Mouse (Mus musculus): ENCODE measurements around the gene Rpl22l1.
"Not testable (repeated sequence)": the region's sequence is repeated elsewhere in the genome, so short reads cannot be mapped to it uniquely, and the experiment has no call there.

Gene Rpl22l1

DNA sequence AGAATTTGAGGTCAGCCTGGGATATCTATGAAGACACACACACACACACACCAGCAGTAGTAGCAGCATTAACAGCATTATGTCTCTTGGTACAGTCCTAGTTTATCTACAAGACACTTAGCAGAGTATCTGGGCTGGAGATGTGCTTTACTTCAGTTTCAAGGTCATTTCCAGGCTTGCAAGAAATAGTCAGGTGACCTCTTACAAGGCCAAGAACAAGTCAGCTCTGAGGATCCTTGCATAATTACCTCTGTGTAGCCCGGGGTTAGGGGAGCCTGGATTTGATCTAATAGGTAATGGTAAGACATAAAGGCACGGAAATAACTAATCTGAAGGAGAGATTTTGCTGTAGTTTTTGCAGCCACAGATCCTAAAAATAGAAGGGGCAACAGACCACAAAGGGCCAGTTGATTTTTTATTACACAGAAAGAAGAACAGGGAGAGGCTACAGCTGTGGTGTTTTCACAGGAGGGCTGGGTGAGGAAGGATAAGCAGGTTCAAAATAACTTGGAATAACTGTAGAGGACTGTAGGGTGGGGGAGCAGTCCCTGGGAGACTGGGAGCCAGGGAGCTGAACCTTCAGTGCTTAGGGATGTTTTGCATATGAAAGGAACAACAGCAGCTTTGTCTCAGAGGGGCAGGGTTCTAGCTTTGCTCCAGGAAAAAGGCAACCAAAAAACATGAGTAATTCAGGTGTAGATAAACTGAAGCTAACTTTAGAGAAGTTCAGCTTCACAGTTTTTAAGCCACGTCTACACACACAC lies 36.8 kb downstream of the Rpl22l1 start:
- no peak for DNase-seq

DNA sequence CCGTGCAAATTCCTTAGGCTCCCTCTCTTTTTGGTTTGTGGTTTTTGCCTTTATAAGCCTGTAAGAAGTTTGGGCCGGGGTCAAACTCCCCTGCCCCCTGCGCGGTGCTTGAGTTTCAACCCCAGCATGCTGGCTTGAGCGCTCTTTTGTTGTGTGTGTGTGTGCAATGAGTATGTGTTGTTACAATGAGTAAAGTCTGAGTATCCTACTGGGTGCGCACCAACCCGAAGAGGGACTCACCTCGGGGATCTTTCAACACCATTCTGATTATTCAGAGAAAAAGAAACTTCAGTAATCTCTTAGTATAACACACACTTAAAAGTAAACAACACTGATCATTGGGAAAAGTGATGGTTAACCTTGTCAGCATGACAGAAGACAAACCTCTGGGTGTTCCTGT lies 38.0 kb downstream of the Rpl22l1 start:
- DNase-seq, result no peak

DNA sequence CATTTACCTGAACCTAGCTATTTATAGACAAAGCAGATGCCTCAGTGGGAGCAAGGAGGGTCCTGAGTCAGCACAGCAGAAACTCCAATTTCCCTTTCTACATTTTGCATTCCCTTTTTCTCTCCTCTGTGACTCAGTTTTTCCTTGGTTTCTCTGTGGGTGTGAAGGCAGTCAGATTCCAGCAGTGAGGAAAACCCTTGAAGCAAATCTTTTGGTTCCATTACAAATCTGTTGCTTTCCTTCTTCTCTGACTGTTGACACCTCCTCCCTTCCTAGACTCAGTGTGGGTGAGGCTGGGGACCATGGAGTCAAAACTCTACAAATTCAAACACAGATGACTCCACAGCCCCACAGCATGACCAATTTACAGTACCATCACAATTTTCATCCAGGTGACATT lies 41.9 kb downstream of the Rpl22l1 start:
- DNase-seq, result no peak

DNA sequence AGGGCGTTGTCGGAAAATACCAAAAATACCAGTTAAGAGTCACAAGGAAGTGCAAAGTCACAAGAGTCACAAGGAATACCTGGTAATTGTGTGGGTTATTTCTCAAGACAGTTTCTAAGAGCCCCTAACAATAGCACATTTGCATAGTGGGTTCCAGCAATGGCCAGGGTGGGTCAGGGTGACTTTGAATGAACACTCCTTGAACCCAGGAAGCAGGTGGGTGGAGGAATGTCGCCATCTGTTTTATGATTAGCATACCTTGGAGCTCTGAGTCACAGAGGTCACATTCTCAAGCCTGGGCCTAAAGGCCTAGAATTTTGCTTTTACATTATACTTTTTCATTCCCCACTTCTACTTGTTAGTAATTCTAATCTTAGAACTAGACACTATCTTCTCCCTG lies 46.9 kb downstream of the Rpl22l1 start:
- DNase-seq, result not testable (repeated sequence)

Measured in cerebellum, postnatal 14 days (tissue).